Mouse (Mus musculus): ENCODE measurements at regions not wholly inside any gene's neighbourhood (a gene's known extent, or its start where the extent isn't known, plus 50 kb on each side); places are given as distances from the start of the nearest gene placed in this dataset.

GRCm38 (mm10) chr9:113177181-113177917 lies 530.7 kb downstream of the Pdcd6ip start:
- Histone ChIP-seq H3K36me3 (ENCODE audit: insufficient read depth, low read length) (no peaks in the 10 kb centered on the region), H3K9me3 (ENCODE audit: low read length) (no peaks in the 10 kb centered on the region), H3K4me1 (replicated peaks; ENCODE audit: low read depth, low read length) (0 out of 2 replicates have a peak, but pooled peaks cover 3% of the 10 kb centered on the region), H3K4me3 (replicated peaks; ENCODE audit: low read length) (no peak overlapping the region), H3K27me3 (ENCODE audit: insufficient read depth, low read length) (no peaks in the 10 kb centered on the region)
- TF ChIP-seq NANOG (IDR thresholded peaks at IDR 0.05; ENCODE audit: borderline replicate concordance, low read length) (no peak), CTCF (conservative IDR thresholded peaks at IDR 0.05; ENCODE audit: low read length) (no peak), POU5F1 (IDR thresholded peaks at IDR 0.05; ENCODE audit: borderline replicate concordance, low read length) (no peak)

GRCm38 (mm10) chr9:113171767-113172405 lies 536.2 kb downstream of the Pdcd6ip start:
- TF ChIP-seq POU5F1 (IDR thresholded peaks at IDR 0.05; ENCODE audit: borderline replicate concordance, low read length): no peak
- TF ChIP-seq NANOG (IDR thresholded peaks at IDR 0.05; ENCODE audit: borderline replicate concordance, low read length): no peak
- TF ChIP-seq CTCF (conservative IDR thresholded peaks at IDR 0.05; ENCODE audit: low read length): no peak
- Histone ChIP-seq H3K27me3 (ENCODE audit: insufficient read depth, low read length) (no peaks in the 10 kb centered on the region), H3K4me1 (replicated peaks; ENCODE audit: low read depth, low read length) (0 out of 2 replicates have a peak, but pooled peaks cover 3% of the 10 kb centered on the region), H3K36me3 (ENCODE audit: insufficient read depth, low read length) (no peaks in the 10 kb centered on the region), H3K4me3 (replicated peaks; ENCODE audit: low read length) (no peak overlapping the region), H3K9me3 (ENCODE audit: low read length) (no peaks in the 10 kb centered on the region)

- Histone ChIP-seq H3K36me3 (ENCODE audit: insufficient read depth, low read length) (no peaks in the 10 kb centered on the region), H3K4me3 (replicated peaks; ENCODE audit: low read length) (no peak overlapping the region), H3K27me3 (ENCODE audit: insufficient read depth, low read length) (no peaks in the 10 kb centered on the region), H3K9me3 (ENCODE audit: low read length) (no peaks in the 10 kb centered on the region), H3K4me1 (replicated peaks; ENCODE audit: low read depth, low read length) (no peaks in the 10 kb centered on the region)
- TF ChIP-seq CTCF (conservative IDR thresholded peaks at IDR 0.05; ENCODE audit: low read length) (no peak), NANOG (IDR thresholded peaks at IDR 0.05; ENCODE audit: borderline replicate concordance, low read length) (no peak), POU5F1 (IDR thresholded peaks at IDR 0.05; ENCODE audit: borderline replicate concordance, low read length) (no peak)
Measured at GRCm38 (mm10) chr9:113162897-113163874, 544.9 kb downstream of the Pdcd6ip start.

- no peaks in the 10 kb centered on the region for H3K27me3 ChIP-seq (ENCODE audit: insufficient read depth, low read length)
- H3K4me3 ChIP-seq (replicated peaks; ENCODE audit: low read length): no peak overlapping the region
- H3K4me1 ChIP-seq (replicated peaks; ENCODE audit: low read depth, low read length): no peaks in the 10 kb centered on the region
- H3K36me3 ChIP-seq (ENCODE audit: insufficient read depth, low read length): no peaks in the 10 kb centered on the region
- TF ChIP-seq POU5F1 (IDR thresholded peaks at IDR 0.05; ENCODE audit: borderline replicate concordance, low read length) (no peak), NANOG (IDR thresholded peaks at IDR 0.05; ENCODE audit: borderline replicate concordance, low read length) (no peak), CTCF (conservative IDR thresholded peaks at IDR 0.05; ENCODE audit: low read length) (no peak)
- H3K9me3 ChIP-seq (ENCODE audit: low read length): peaks cover 6% of the 10 kb centered on the region; the same call in 1 of the 2 replicates
Measured at GRCm38 (mm10) chr9:113160011-113160410, 548.0 kb downstream of the Pdcd6ip start.

GRCm38 (mm10) chr9:113158080-113158479 lies 550.0 kb downstream of the Pdcd6ip start:
- Histone ChIP-seq H3K36me3 (ENCODE audit: insufficient read depth, low read length) (no peaks in the 10 kb centered on the region), H3K9me3 (ENCODE audit: low read length) (peaks cover 8% of the 10 kb centered on the region; the same call in 1 of the 2 replicates), H3K4me3 (replicated peaks; ENCODE audit: low read length) (no peak overlapping the region), H3K27me3 (ENCODE audit: insufficient read depth, low read length) (no peaks in the 10 kb centered on the region), H3K4me1 (replicated peaks; ENCODE audit: low read depth, low read length) (no peaks in the 10 kb centered on the region)
- TF ChIP-seq CTCF (conservative IDR thresholded peaks at IDR 0.05; ENCODE audit: low read length) (no peak), POU5F1 (IDR thresholded peaks at IDR 0.05; ENCODE audit: borderline replicate concordance, low read length) (no peak)

GRCm38 (mm10) chr9:113157474-113158076 lies 550.5 kb downstream of the Pdcd6ip start:
- TF ChIP-seq POU5F1 (IDR thresholded peaks at IDR 0.05; ENCODE audit: borderline replicate concordance, low read length) (no peak), CTCF (conservative IDR thresholded peaks at IDR 0.05; ENCODE audit: low read length) (no peak), NANOG (IDR thresholded peaks at IDR 0.05; ENCODE audit: borderline replicate concordance, low read length) (no peak)
- no peaks in the 10 kb centered on the region for H3K4me1 ChIP-seq (replicated peaks; ENCODE audit: low read depth, low read length)
- H3K4me3 ChIP-seq (replicated peaks; ENCODE audit: low read length): no peak overlapping the region
- no peaks in the 10 kb centered on the region for H3K36me3 ChIP-seq (ENCODE audit: insufficient read depth, low read length)
- H3K9me3 ChIP-seq (ENCODE audit: low read length): peaks cover 8% of the 10 kb centered on the region; the same call in 1 of the 2 replicates
- H3K27me3 ChIP-seq (ENCODE audit: insufficient read depth, low read length): no peaks in the 10 kb centered on the region

- Histone ChIP-seq H3K27me3 (ENCODE audit: insufficient read depth, low read length) (no peaks in the 10 kb centered on the region), H3K36me3 (ENCODE audit: insufficient read depth, low read length) (no peaks in the 10 kb centered on the region), H3K4me3 (replicated peaks; ENCODE audit: low read length) (no peak overlapping the region), H3K9me3 (ENCODE audit: low read length) (peaks cover 8% of the 10 kb centered on the region; the same call in 1 of the 2 replicates), H3K4me1 (replicated peaks; ENCODE audit: low read depth, low read length) (no peaks in the 10 kb centered on the region)
- TF ChIP-seq NANOG (IDR thresholded peaks at IDR 0.05; ENCODE audit: borderline replicate concordance, low read length) (no peak), POU5F1 (IDR thresholded peaks at IDR 0.05; ENCODE audit: borderline replicate concordance, low read length) (no peak), CTCF (conservative IDR thresholded peaks at IDR 0.05; ENCODE audit: low read length) (peak; percentile 69)
Measured at GRCm38 (mm10) chr9:113156707-113157106, 551.4 kb downstream of the Pdcd6ip start.

All from E14TG2a.4 (cell line).